Mouse (Mus musculus) neural tube, embryonic 10.5 days (tissue): ENCODE measurements around the gene Cdhr5.

Experiments used
- DNase-seq: peaks from one replicate; pipeline ENCODE4 v3.0.0-alpha.2; 2017; ENCODE audit warnings: low spot score; ENCODE audit errors: extremely low spot score

Cdhr5 gene

DNA sequence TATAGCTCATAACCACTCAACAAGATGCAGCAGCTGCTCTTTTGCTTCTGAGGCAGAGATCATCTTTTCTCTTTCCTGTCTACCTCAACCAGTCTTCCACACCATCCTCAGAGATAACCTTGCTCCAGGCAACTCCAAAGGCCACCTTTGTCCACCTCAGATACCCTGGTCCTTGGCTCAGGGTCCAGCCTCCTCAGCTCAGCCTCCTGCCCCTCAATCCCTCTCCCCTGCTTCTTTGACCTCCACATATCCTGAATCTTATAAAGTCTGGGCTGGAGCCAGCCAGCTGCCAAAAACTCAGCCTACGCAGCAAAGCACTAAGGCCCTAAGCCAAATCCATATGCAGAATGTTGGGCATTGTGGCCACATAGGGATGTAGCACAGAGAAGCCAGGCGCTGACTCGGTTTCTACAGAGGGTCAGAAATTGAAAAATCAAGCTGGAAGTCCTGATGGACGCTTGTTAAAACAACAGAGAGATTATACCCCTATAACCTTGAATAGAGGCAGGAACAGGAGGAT, 53.8 kb downstream of the Cdhr5 start:
- no peak for DNase-seq

DNA sequence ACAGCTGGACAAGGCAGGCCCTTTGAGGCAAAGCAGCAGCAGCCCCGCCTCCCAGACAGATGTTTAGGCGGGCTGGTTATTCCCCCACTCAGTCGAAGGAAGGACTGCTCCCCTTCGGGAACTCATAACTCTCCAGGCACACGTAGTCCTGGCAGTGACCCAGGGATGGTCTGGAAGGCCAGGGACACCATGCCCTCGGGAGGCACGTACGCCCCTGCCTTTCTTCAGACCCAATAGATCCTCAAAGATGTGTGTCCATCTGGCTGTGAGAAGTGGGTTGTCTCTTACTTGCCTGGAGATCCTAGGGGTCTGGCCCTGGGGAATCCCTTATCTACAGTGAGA, 54.5 kb downstream of the Cdhr5 start:
- DNase-seq, result no peak

DNA sequence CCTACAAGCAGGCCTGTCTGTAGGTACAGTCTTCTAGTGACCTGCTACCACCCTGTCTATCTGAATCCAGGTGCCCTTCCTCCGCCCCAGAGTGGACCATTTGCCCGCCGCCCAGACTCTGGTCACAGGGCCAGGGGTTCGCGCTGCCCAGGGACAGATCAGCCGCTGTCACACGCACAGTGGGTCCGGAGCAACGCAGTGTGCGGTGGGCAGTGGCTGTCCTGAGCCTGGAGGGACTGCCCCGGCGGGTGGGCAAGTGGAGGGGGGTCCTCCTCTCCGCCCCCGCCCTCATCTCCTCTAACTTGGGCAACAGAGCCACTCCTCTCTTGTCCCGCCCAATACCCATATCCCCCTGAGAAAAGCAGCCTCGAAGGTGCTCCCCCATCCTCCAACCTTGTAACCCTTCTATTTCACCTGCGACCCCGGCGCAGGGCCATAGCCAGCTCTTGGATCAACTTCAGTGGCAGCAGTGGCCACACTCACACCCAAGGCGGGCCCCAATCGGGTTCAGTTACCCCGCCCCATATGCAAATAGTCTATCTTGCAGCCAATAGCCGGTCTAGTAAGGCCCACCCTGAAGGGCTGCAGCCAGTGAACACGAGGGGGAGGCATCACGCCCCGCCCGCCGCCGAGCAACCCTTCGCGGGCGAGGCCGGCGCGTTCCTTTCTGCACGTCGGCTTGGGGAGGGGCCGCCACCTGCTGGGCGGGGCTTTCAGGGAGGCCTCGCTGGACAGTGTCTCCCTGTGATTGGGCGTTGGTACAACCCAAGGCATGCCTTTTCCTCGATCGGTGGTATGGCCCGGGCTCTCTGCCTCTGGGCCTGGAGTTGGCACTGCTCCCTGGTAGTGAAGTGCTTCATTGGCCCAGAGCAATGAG, 55.1 kb downstream of the Cdhr5 start:
- peak; percentile 99 for DNase-seq

DNA sequence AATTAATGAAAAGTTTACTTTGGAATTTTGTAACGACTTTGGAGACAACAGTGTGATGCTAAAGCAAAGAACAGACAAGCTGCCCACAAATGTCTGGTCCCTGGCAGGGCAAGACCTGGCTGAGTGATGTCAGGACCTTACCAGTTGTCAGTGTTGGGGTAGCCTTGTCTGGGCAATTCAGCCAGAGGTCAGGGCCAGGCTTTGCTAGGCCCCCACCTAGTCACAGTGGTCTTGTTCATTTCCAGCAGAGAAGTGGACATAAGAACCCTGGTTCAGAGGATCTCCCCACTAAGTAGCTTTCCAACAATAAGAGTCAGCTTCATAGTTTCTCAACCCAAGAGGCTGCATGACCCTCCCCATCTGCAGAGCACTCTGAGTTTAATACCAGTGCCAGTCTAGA, 56.2 kb downstream of the Cdhr5 start:
- no peak for DNase-seq

DNA sequence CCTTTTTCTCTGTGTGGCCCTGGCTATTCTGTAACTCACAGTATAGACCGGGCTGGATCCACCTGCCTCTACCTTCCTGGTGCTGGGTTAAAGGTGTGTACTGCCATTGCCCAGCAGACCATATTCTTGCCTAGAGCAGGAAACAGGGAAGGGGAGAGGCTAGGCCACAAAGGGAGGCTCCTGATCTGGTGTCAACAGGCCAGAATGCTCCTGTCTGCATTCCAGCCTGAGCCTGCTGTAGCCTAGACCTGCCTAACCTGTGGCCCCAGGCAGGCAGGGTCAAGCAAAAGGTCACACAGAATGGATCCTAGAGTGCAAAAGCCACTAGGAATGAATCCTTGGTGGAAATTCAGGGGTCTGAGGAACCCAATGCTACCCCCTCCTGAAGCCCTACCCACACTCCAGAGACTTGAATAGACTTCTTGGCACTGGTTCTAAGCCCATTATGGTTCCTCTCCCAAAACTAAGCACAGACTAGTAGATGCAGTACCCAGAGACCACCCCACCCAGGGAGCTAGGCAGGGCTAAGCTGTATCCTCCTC, 57.0 kb downstream of the Cdhr5 start:
- DNase-seq, result no peak
